Mouse (Mus musculus) cerebellum, adult 2 months (tissue): Measurements from ENCODE around the gene Edn1. TPM values are rescaled to one million over a fixed set of nuclear protein-coding genes. Genes with fewer than 3 reads are reported as not detected.

Source experiments
- DNase-seq, 2 experiments: peaks; one replicate each; pipeline ENCODE4 v3.0.0; 2021
- H3K27ac ChIP-seq: fragments of 200-500 bp; 2 replicates; pipeline ENCODE4 v1.5.1; 2012; ENCODE audit warnings: low read length, control low read depth, inconsistent platforms; ENCODE audit not compliant: insufficient read depth
- H3K27me3 ChIP-seq: fragments of 200-500 bp; 2 replicates; pipeline ENCODE4 v1.6.1; 2012; ENCODE audit warnings: inconsistent platforms, mild to moderate bottlenecking, low read length, moderate library complexity; ENCODE audit not compliant: control insufficient read depth, insufficient read depth
- H3K4me1 ChIP-seq: fragments of 200-500 bp; 2 replicates; pipeline ENCODE4 v1.6.1; 2011; ENCODE audit warnings: low read length; ENCODE audit not compliant: control insufficient read depth, insufficient read depth
- H3K4me3 ChIP-seq: fragments of 200-500 bp; replicated peaks from 2 replicates; pipeline ENCODE3; 2011; ENCODE audit warnings: mild to moderate bottlenecking, low read depth, low read length, control low read depth; ENCODE audit not compliant: insufficient read depth
- CTCF ChIP-seq: fragments of 200-500 bp; IDR thresholded peaks from 2 replicates; pipeline ENCODE4 v1.5.1; 2011; ENCODE audit warnings: low read depth, mild to moderate bottlenecking, control low read depth, low read length, moderate library complexity, borderline replicate concordance; ENCODE audit not compliant: insufficient read depth
- POLR2A ChIP-seq: fragments of 200-500 bp; IDR thresholded peaks from 2 replicates; pipeline ENCODE4 v1.6.1; 2011; ENCODE audit warnings: low read length, control low read depth, borderline replicate concordance; ENCODE audit not compliant: insufficient read depth
- WGBS: fragments of 180-500 bp; shearing (Covaris S2); methylation state at CpG from one replicate; pipeline ENCODE4 v1.1.7; 2018; 5-methylcytosine and 5-hydroxymethylcytosine counted together
- polyA plus RNA-seq: library from polyadenylated mRNA; depleted of rRNA; stranded (reverse); fragments of >200 nt; gene quantifications from 2 replicates; pipeline ENCODE4 v1.2.3, GENCODE M21; 2012

Gene Edn1
- polyA plus RNA-seq, 1 experiment, result 1.6 TPM

DNA sequence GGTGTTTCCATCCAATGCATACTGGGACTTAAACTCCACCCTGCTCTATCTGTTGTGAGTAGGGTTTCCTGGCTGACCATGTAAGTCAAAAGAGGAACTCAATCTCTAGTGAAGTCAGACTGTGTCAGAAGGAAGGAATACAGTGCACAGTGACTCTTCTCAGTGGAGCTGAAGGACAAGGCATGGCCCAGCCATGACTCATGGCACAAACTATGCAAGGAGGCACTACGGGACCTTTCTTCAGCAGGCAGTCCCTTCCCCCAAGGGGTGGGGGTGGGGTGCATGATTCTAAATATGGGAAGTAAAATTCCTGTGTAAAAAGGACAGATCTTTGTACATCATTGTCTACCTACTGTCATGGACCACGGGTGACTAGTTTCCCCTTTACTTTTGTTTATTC lies 27.3 kb downstream of the Edn1 start:
- no peak for TF ChIP-seq CTCF
- no peak for TF ChIP-seq POLR2A
- no peaks in the 10 kb centered on the region for H3K27me3 ChIP-seq
- H3K4me1 ChIP-seq, result no peaks in the 10 kb centered on the region
- no peak overlapping the region for H3K4me3 ChIP-seq
- H3K27ac ChIP-seq, result no peak overlapping the region
- 94% methylated on average over 2 of the region's 2 CpGs for WGBS
- DNase-seq, result no peak

DNA sequence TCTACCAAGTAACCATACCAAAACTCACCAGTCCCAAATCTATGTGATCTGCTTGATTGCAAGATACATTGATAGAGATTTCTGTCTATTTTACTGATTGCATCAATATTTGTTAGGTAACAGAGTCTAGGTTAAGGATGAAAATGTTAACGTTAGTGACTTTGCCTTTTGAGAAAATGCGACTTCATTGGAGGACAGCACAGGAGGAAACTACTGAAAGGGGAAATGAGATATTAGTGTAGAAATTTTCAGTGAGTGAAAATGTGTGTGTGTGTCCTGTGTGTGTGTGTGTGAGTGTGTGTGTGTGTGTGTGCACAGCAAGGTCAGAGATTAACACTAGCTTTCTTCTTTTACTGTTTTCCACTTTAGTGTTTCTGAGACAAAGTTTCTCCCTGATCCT lies 29.8 kb downstream of the Edn1 start:
- Histone ChIP-seq H3K27me3 (no peaks in the 10 kb centered on the region), H3K4me3 (no peak overlapping the region), H3K4me1 (no peaks in the 10 kb centered on the region), H3K27ac (no peak overlapping the region)
- 96% methylated on average over 2 of the region's 2 CpGs for WGBS
- TF ChIP-seq POLR2A (no peak), CTCF (no peak)
- no peak for DNase-seq

DNA sequence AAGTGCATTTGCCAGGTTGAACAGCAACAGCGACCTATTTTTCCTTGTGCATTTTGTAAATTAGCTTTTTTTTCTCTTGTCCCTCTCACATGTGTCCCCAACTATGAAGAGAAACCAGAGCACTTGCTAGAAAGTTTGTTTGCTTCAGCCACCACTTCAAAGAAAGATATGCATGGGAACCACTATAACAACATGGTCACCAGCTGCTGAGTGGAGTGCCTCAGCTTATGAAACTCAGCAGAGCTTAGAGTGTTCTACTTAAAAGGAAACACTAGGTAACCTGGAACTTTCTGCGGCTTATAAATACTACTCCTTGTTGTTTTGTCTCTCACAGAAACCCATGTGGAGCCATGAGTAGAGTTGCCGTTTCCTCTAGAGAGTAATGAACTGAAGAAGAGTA lies 33.7 kb downstream of the Edn1 start:
- no peak overlapping the region for H3K4me3 ChIP-seq
- peaks cover 2% of the 10 kb centered on the region; the same call in 1 of the 2 replicates for H3K4me1 ChIP-seq
- no peak overlapping the region for H3K27ac ChIP-seq
- H3K27me3 ChIP-seq, result no peaks in the 10 kb centered on the region
- 91% methylated on average over 3 of the region's 3 CpGs for WGBS
- no peak for DNase-seq
- TF ChIP-seq CTCF (no peak), POLR2A (no peak)

DNA sequence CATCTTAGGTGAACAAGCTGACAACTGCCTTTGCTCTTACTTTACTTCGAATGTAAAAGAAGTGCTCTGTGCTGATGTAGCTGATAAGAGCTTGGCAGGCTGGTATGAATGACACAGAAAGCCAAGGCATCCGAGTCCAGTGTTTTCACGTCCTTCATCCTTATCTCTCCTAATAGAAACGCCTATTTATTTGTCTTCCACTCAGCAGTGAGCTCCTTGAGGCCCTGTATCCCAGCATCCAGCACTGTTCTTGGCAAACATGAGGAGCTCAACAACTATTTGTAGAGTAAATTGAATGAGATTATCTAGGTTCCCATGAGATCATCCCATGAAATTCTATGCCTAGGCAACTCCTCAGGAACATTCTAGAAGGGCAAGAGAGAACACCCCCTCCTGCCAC lies 35.1 kb downstream of the Edn1 start:
- DNase-seq, result no peak
- Histone ChIP-seq H3K27me3 (no peaks in the 10 kb centered on the region), H3K27ac (no peak overlapping the region), H3K4me1 (peaks cover 2% of the 10 kb centered on the region; the same call in 1 of the 2 replicates), H3K4me3 (no peak overlapping the region)
- TF ChIP-seq CTCF (no peak), POLR2A (no peak)
- WGBS, result 78% methylated on average over 4 of the region's 4 CpGs

DNA sequence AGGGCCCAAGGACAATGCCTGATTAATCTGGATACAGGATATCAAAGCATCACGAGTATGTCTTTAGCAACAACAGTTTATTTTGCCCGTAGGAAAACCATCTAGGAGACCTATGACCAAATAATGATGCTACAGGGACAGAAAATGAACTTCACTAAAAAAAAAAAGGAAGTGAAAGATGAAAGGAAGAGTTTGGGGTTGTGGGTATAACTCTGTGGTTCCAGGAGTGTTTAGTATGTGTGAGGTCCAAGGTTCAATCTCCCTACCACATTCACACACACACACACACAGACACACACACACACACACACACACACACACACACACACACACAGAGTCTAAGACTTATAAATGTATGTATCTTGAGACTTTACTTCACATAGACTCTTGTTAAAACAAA lies 35.8 kb downstream of the Edn1 start:
- no peak overlapping the region for H3K27ac ChIP-seq
- WGBS, result 80% methylated on average over 2 of the region's 2 CpGs

DNA sequence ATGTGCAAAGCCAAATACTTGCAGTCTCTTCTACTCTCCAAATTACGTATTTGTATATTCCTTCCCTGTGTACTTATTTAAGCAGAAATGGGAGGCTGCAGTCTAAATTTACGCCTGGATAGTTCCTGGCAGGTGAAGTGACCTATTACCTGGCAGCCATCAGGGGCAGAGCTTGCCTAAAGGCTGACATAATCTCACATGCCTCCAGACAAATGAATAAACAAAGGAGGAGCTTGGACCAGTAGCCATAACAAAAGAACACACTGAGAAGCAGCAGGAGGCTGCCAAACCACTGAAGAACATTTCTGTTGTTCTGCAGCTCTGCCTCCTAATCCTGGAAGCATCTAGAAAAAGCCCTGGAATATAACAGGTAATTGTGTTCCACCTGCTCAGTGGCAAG lies 38.2 kb downstream of the Edn1 start:
- Histone ChIP-seq H3K4me3 (no peak overlapping the region), H3K27ac (no peak overlapping the region), H3K27me3 (no peaks in the 10 kb centered on the region), H3K4me1 (peaks cover 2% of the 10 kb centered on the region; the same call in 1 of the 2 replicates)
- peak in 1 of 2 experiments; percentile 7 for DNase-seq
- WGBS, result 44% methylated on average over 2 of the region's 2 CpGs
- TF ChIP-seq CTCF (no peak), POLR2A (no peak)

More for the DNA sequence above, 35.8 kb downstream of the Edn1 start:
- no peak for DNase-seq
- TF ChIP-seq POLR2A (no peak), CTCF (no peak)
- Histone ChIP-seq H3K4me1 (peaks cover 2% of the 10 kb centered on the region; the same call in 1 of the 2 replicates), H3K4me3 (no peak overlapping the region), H3K27me3 (no peaks in the 10 kb centered on the region)

DNA sequence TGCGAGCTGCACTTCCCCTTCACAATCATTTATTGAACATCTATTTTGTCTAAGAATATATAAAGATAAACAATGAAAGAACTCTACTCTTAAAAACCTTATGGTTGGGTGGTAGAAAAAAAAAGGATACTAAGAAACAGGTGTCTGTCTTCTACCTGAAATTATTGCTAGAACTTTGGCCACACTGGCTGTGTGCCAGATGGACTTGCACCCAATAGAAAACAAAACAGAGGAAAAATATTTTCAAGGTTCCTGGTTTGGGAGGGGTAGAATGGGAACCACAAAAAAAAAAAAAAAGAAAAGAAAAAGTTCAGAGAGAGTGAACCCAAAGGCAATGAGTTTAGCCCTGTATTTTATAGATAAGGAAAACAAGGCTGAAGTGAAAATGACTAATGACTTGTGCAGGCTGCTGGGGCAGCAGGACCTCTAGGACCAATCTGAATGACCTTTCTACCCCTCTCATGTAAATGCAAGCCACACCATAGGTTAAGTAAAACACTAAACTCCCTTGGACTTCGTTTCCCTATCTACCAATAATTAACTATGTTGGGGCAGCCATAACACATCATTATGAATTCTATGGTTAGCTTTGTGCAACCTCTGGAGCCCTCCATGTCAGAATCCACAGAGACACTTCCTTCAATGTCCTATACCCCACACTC lies 40.7 kb downstream of the Edn1 start:
- Histone ChIP-seq H3K27ac (no peak overlapping the region), H3K27me3 (no peaks in the 10 kb centered on the region), H3K4me1 (peaks cover 2% of the 10 kb centered on the region; the same call in 1 of the 2 replicates), H3K4me3 (no peak overlapping the region)
- WGBS, result 80% methylated on average over 2 of the region's 2 CpGs
- TF ChIP-seq POLR2A (no peak), CTCF (no peak)
- no peak for DNase-seq

DNA sequence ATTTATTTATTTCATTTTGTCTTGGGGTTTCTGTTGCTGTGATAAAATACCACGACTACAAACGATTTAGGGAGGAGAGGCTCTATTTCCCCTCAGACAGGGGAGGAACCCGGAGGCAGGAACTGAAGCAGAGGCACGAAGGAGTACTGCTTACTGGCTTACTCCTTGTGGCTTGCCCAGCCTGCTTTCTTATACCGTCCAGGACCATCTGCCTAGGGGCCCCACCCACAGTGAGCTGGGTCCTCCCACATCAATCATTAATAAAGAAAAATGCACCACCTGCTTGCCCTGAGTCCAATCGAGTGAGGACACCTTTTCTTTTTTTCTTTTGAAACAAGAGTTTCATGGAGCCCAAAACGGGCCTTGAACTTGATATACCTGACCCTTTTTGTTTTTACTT lies 44.2 kb downstream of the Edn1 start:
- DNase-seq, result no peak
- H3K4me1 ChIP-seq, result no peaks in the 10 kb centered on the region
- 80% methylated on average over 7 of the region's 7 CpGs for WGBS

More for the DNA sequence above, 44.2 kb downstream of the Edn1 start:
- no peak for TF ChIP-seq CTCF
- no peak for TF ChIP-seq POLR2A
- Histone ChIP-seq H3K4me3 (no peak overlapping the region), H3K27ac (no peak overlapping the region), H3K27me3 (no peaks in the 10 kb centered on the region)
